Mouse (Mus musculus): ENCODE data around the gene Sorcs2. TPM values are rescaled to one million over a fixed set of nuclear protein-coding genes. Genes with fewer than 3 reads are reported as not detected.

The Sorcs2 gene
- polyA plus RNA-seq, 1 experiment from 2014 or later: 3.5 TPM

- Histone ChIP-seq H3K4me2 (replicated peaks; ENCODE audit: low read depth) (no peak overlapping the region), H3K27me3 (replicated peaks; ENCODE audit: control insufficient read depth, insufficient read depth, low read length) (no peaks in the 10 kb centered on the region), H3K9me3 (ENCODE audit: control insufficient read depth) (no peaks in the 10 kb centered on the region), H3K4me3 (ENCODE audit: low read depth, low read length) (no peak overlapping the region), H3K36me3 (ENCODE audit: control insufficient read depth, insufficient read depth) (no peaks in the 10 kb centered on the region), H3K4me1 (replicated peaks; ENCODE audit: control insufficient read depth, insufficient read depth, low read length) (no peaks in the 10 kb centered on the region), H3K9ac (ENCODE audit: low read depth, low read length) (no peak overlapping the region), H3K27ac (ENCODE audit: low read depth, low read length) (no peak overlapping the region)
- no peak for ATAC-seq
- no peak for TF ChIP-seq CTCF (IDR thresholded peaks at IDR 0.05; ENCODE audit: low read depth)
- WGBS: 89% methylated on average over 5 of the region's 5 CpGs
Measured at GRCm38 (mm10) chr5:36203421-36203820, 194.5 kb downstream of the Sorcs2 start.

GRCm38 (mm10) chr5:36202781-36203180 is 195.2 kb downstream of the Sorcs2 start:
- no peak for TF ChIP-seq CTCF (IDR thresholded peaks at IDR 0.05; ENCODE audit: low read depth)
- no peak for ATAC-seq
- Histone ChIP-seq H3K27me3 (replicated peaks; ENCODE audit: control insufficient read depth, insufficient read depth, low read length) (no peaks in the 10 kb centered on the region), H3K9ac (ENCODE audit: low read depth, low read length) (no peak overlapping the region), H3K4me2 (replicated peaks; ENCODE audit: low read depth) (no peak overlapping the region), H3K36me3 (ENCODE audit: control insufficient read depth, insufficient read depth) (no peaks in the 10 kb centered on the region), H3K4me1 (replicated peaks; ENCODE audit: control insufficient read depth, insufficient read depth, low read length) (no peaks in the 10 kb centered on the region), H3K27ac (ENCODE audit: low read depth, low read length) (no peak overlapping the region), H3K9me3 (ENCODE audit: control insufficient read depth) (no peaks in the 10 kb centered on the region), H3K4me3 (ENCODE audit: low read depth, low read length) (no peak overlapping the region)
- 81% methylated on average over 5 of the region's 5 CpGs for WGBS

- H3K4me1 ChIP-seq (replicated peaks; ENCODE audit: control insufficient read depth, insufficient read depth, low read length): no peaks in the 10 kb centered on the region
- ATAC-seq: no peak
- no peaks in the 10 kb centered on the region for H3K27me3 ChIP-seq (replicated peaks; ENCODE audit: control insufficient read depth, insufficient read depth, low read length)
- WGBS: 78% methylated on average over 1 of the region's 1 CpGs
- TF ChIP-seq CTCF (IDR thresholded peaks at IDR 0.05; ENCODE audit: low read depth): no peak
- no peak overlapping the region for H3K4me3 ChIP-seq (ENCODE audit: low read depth, low read length)
- no peaks in the 10 kb centered on the region for H3K9me3 ChIP-seq (ENCODE audit: control insufficient read depth)
- H3K27ac ChIP-seq (ENCODE audit: low read depth, low read length): no peak overlapping the region
- no peak overlapping the region for H3K9ac ChIP-seq (ENCODE audit: low read depth, low read length)
- no peaks in the 10 kb centered on the region for H3K36me3 ChIP-seq (ENCODE audit: control insufficient read depth, insufficient read depth)
- no peak overlapping the region for H3K4me2 ChIP-seq (replicated peaks; ENCODE audit: low read depth)
Measured at GRCm38 (mm10) chr5:36199519-36199918, 198.4 kb downstream of the Sorcs2 start.

GRCm38 (mm10) chr5:36195436-36195835 is 202.5 kb downstream of the Sorcs2 start:
- no peak for ATAC-seq
- Histone ChIP-seq H3K4me3 (ENCODE audit: low read depth, low read length) (no peak overlapping the region), H3K4me1 (replicated peaks; ENCODE audit: control insufficient read depth, insufficient read depth, low read length) (no peaks in the 10 kb centered on the region), H3K36me3 (ENCODE audit: control insufficient read depth, insufficient read depth) (no peaks in the 10 kb centered on the region), H3K27ac (ENCODE audit: low read depth, low read length) (no peak overlapping the region), H3K27me3 (replicated peaks; ENCODE audit: control insufficient read depth, insufficient read depth, low read length) (no peaks in the 10 kb centered on the region), H3K9ac (ENCODE audit: low read depth, low read length) (no peak overlapping the region), H3K9me3 (ENCODE audit: control insufficient read depth) (no peaks in the 10 kb centered on the region), H3K4me2 (replicated peaks; ENCODE audit: low read depth) (no peak overlapping the region)
- 75% methylated on average over 4 of the region's 4 CpGs for WGBS
- no peak for TF ChIP-seq CTCF (IDR thresholded peaks at IDR 0.05; ENCODE audit: low read depth)

- Histone ChIP-seq H3K9me3 (ENCODE audit: control insufficient read depth) (no peaks in the 10 kb centered on the region), H3K9ac (ENCODE audit: low read depth, low read length) (no peak overlapping the region), H3K4me2 (replicated peaks; ENCODE audit: low read depth) (no peak overlapping the region), H3K4me1 (replicated peaks; ENCODE audit: control insufficient read depth, insufficient read depth, low read length) (no peaks in the 10 kb centered on the region), H3K4me3 (ENCODE audit: low read depth, low read length) (no peak overlapping the region), H3K27me3 (replicated peaks; ENCODE audit: control insufficient read depth, insufficient read depth, low read length) (no peaks in the 10 kb centered on the region), H3K27ac (ENCODE audit: low read depth, low read length) (no peak overlapping the region), H3K36me3 (ENCODE audit: control insufficient read depth, insufficient read depth) (no peaks in the 10 kb centered on the region)
- TF ChIP-seq CTCF (IDR thresholded peaks at IDR 0.05; ENCODE audit: low read depth): no peak
- ATAC-seq: no peak
- 52% methylated on average over 4 of the region's 4 CpGs for WGBS
Measured at GRCm38 (mm10) chr5:36194631-36195030, 203.3 kb downstream of the Sorcs2 start.

GRCm38 (mm10) chr5:36192677-36193076 is 205.3 kb downstream of the Sorcs2 start:
- Histone ChIP-seq H3K9ac (ENCODE audit: low read depth, low read length) (no peak overlapping the region), H3K27me3 (replicated peaks; ENCODE audit: control insufficient read depth, insufficient read depth, low read length) (no peaks in the 10 kb centered on the region), H3K9me3 (ENCODE audit: control insufficient read depth) (no peaks in the 10 kb centered on the region), H3K4me1 (replicated peaks; ENCODE audit: control insufficient read depth, insufficient read depth, low read length) (no peaks in the 10 kb centered on the region), H3K36me3 (ENCODE audit: control insufficient read depth, insufficient read depth) (no peaks in the 10 kb centered on the region), H3K27ac (ENCODE audit: low read depth, low read length) (no peak overlapping the region), H3K4me3 (ENCODE audit: low read depth, low read length) (no peak overlapping the region), H3K4me2 (replicated peaks; ENCODE audit: low read depth) (no peak overlapping the region)
- no peak for ATAC-seq
- 76% methylated on average over 2 of the region's 2 CpGs for WGBS
- TF ChIP-seq CTCF (IDR thresholded peaks at IDR 0.05; ENCODE audit: low read depth): no peak

- TF ChIP-seq CTCF (IDR thresholded peaks at IDR 0.05; ENCODE audit: low read depth): peak; percentile 47
- Histone ChIP-seq H3K4me1 (replicated peaks; ENCODE audit: control insufficient read depth, insufficient read depth, low read length) (no peaks in the 10 kb centered on the region), H3K4me3 (ENCODE audit: low read depth, low read length) (no peak overlapping the region), H3K4me2 (replicated peaks; ENCODE audit: low read depth) (no peak overlapping the region), H3K9me3 (ENCODE audit: control insufficient read depth) (no peaks in the 10 kb centered on the region), H3K36me3 (ENCODE audit: control insufficient read depth, insufficient read depth) (no peaks in the 10 kb centered on the region), H3K9ac (ENCODE audit: low read depth, low read length) (no peak overlapping the region), H3K27me3 (replicated peaks; ENCODE audit: control insufficient read depth, insufficient read depth, low read length) (no peaks in the 10 kb centered on the region), H3K27ac (ENCODE audit: low read depth, low read length) (no peak overlapping the region)
- no peak for ATAC-seq
- 85% methylated on average over 3 of the region's 3 CpGs for WGBS
Measured at GRCm38 (mm10) chr5:36191876-36192275, 206.1 kb downstream of the Sorcs2 start.

Data from intestine, postnatal 0 days (tissue).